Mouse (Mus musculus) lung, postnatal 0 days (tissue): Measurements from ENCODE around the gene Lsm4.

Experiments
- CTCF ChIP-seq: IDR thresholded peaks from 2 replicates; pipeline ENCODE4 v1.5.1; 2016; ENCODE audit warnings: antibody characterized with exemption, mild to moderate bottlenecking
- EP300 ChIP-seq: IDR thresholded peaks from 2 replicates; pipeline ENCODE4 v1.6.1; 2016; ENCODE audit warnings: antibody characterized with exemption, mild to moderate bottlenecking, control low read depth

- no peak for TF ChIP-seq CTCF
- TF ChIP-seq EP300, result no peak
Measured at GRCm38 (mm10) chr8:70710296-70710695, 37.2 kb downstream of the Lsm4 start.
